Mouse (Mus musculus) liver, embryonic 13.5 days (tissue): Measurements from ENCODE around the gene Dmac1. TPM values are rescaled to one million over a fixed set of nuclear protein-coding genes. Genes with fewer than 3 reads are reported as not detected.

ENCODE experiments used
- ATAC-seq: fragments of 200-750 bp; cut with Nextera tagmentation; 2 replicates; pipeline ENCODE4 v1.8.0; 2017; ENCODE audit warnings: low read depth, mild to moderate bottlenecking, moderate number of reproducible peaks, moderate library complexity
- DNase-seq: peaks from one replicate; pipeline ENCODE4 v3.0.0; 2022
- H3K27ac ChIP-seq: fragments of 300-500 bp; sonication (generic); 2 replicates; pipeline ENCODE4 v1.5.1; 2015; ENCODE audit warnings: moderate library complexity, mild to moderate bottlenecking, inconsistent platforms
- H3K27me3 ChIP-seq: fragments of 300-500 bp; sonication (generic); 2 replicates; pipeline ENCODE4 v1.6.1; 2015; ENCODE audit warnings: mild to moderate bottlenecking, inconsistent platforms
- H3K36me3 ChIP-seq: fragments of 300-500 bp; sonication (generic); 2 replicates; pipeline ENCODE4 v1.6.1; 2015; ENCODE audit warnings: mild to moderate bottlenecking, inconsistent platforms
- H3K4me1 ChIP-seq: fragments of 300-500 bp; sonication (generic); replicated peaks from 2 replicates; pipeline ENCODE4 v1.6.1; 2015; ENCODE audit warnings: inconsistent platforms
- H3K4me2 ChIP-seq: fragments of 300-500 bp; sonication (generic); 2 replicates; pipeline ENCODE4 v1.6.1; 2015; ENCODE audit warnings: inconsistent platforms, mild to moderate bottlenecking, moderate library complexity
- H3K4me3 ChIP-seq: fragments of 300-500 bp; sonication (generic); replicated peaks from 2 replicates; pipeline ENCODE4 v1.5.1; 2015; ENCODE audit warnings: mild to moderate bottlenecking, inconsistent platforms
- H3K9ac ChIP-seq: fragments of 300-500 bp; sonication (generic); 2 replicates; pipeline ENCODE4 v1.6.1; 2015; ENCODE audit warnings: mild to moderate bottlenecking, inconsistent platforms
- H3K9me3 ChIP-seq: fragments of 300-500 bp; sonication (generic); replicated peaks from 2 replicates; pipeline ENCODE4 v1.6.1; 2016; ENCODE audit warnings: inconsistent platforms
- WGBS: fragments of 180-500 bp; shearing (Covaris S2); methylation state at CpG from one replicate; pipeline ENCODE4 v1.1.7; 2015; ENCODE audit not compliant: insufficient replicate concordance; 5-methylcytosine and 5-hydroxymethylcytosine counted together
- polyA plus RNA-seq: library from polyadenylated mRNA; unstranded; fragments of >200 nt; fragmentation: Nextera tagmentation; extraction: Ambion mirVana; gene quantifications from 2 replicates; pipeline ENCODE4 v1.2.1, GENCODE M21; 2015

The Dmac1 gene
- polyA plus RNA-seq = 80.4 and 80.8 TPM in 2 replicates

GRCm38 (mm10) chr4:75278197-75279175 is at the start of gene Dmac1:
Gene Dmac1 (minus strand): TSS chr4:75278305.
- Histone ChIP-seq H3K36me3 (peaks cover 5% of the 10 kb centered on the region), H3K4me2 (peak within 1 kb of the TSS; percentile 79), H3K9me3 (no peaks in the 10 kb centered on the region), H3K27ac (peak within 1 kb of the TSS; percentile 59; the same call in 1 of the 2 replicates), H3K4me3 (peak within 1 kb of the TSS; percentile 84), H3K9ac (peak within 1 kb of the TSS; percentile 84), H3K27me3 (no peaks in the 10 kb centered on the region), H3K4me1 (peaks cover 9% of the 10 kb centered on the region; the same call in 1 of the 2 replicates)
- DNase-seq = peak; percentile 83
- peak; percentile 95 for ATAC-seq
- WGBS = 5% methylated on average over 23 of the region's 23 CpGs

GRCm38 (mm10) chr4:75315431-75315830 is 37.3 kb upstream of the Dmac1 start:
- Histone ChIP-seq H3K4me1 (no peaks in the 10 kb centered on the region), H3K27ac (no peak overlapping the region), H3K27me3 (no peaks in the 10 kb centered on the region), H3K4me3 (no peak overlapping the region), H3K9ac (no peak overlapping the region), H3K36me3 (no peaks in the 10 kb centered on the region), H3K9me3 (no peaks in the 10 kb centered on the region), H3K4me2 (no peak overlapping the region)
- ATAC-seq (no peak), DNase-seq (no peak)
- WGBS = 33% methylated on average over 1 of the region's 1 CpGs

GRCm38 (mm10) chr4:75315007-75315406 is 36.9 kb upstream of the Dmac1 start:
- H3K27ac ChIP-seq = no peak overlapping the region
- DNase-seq = no peak
- WGBS = 36% methylated on average over 1 of the region's 1 CpGs
- no peaks in the 10 kb centered on the region for H3K27me3 ChIP-seq
- H3K9ac ChIP-seq = no peak overlapping the region
- no peaks in the 10 kb centered on the region for H3K36me3 ChIP-seq
- H3K4me3 ChIP-seq = no peak overlapping the region
- H3K9me3 ChIP-seq = no peaks in the 10 kb centered on the region
- ATAC-seq = no peak
- no peak overlapping the region for H3K4me2 ChIP-seq
- H3K4me1 ChIP-seq = no peaks in the 10 kb centered on the region

- H3K27ac ChIP-seq = no peak overlapping the region
- no peak overlapping the region for H3K4me3 ChIP-seq
- no peak for ATAC-seq
- H3K4me1 ChIP-seq = no peaks in the 10 kb centered on the region
- no peak overlapping the region for H3K9ac ChIP-seq
- WGBS = 67% methylated on average over 2 of the region's 2 CpGs
- no peaks in the 10 kb centered on the region for H3K36me3 ChIP-seq
- H3K27me3 ChIP-seq = no peaks in the 10 kb centered on the region
- no peak for DNase-seq
- H3K9me3 ChIP-seq = no peaks in the 10 kb centered on the region
- H3K4me2 ChIP-seq = no peak overlapping the region
Measured at GRCm38 (mm10) chr4:75311918-75312317, 33.8 kb upstream of the Dmac1 start.

- H3K27ac ChIP-seq = no peak overlapping the region
- DNase-seq (no peak), ATAC-seq (no peak)
- H3K4me1 ChIP-seq = no peaks in the 10 kb centered on the region
- no peaks in the 10 kb centered on the region for H3K9me3 ChIP-seq
- H3K4me2 ChIP-seq = no peak overlapping the region
- H3K9ac ChIP-seq = no peak overlapping the region
- no peak overlapping the region for H3K4me3 ChIP-seq
- no peaks in the 10 kb centered on the region for H3K36me3 ChIP-seq
- no peaks in the 10 kb centered on the region for H3K27me3 ChIP-seq
- WGBS = 84% methylated on average over 2 of the region's 2 CpGs
Measured at GRCm38 (mm10) chr4:75311305-75311704, 33.2 kb upstream of the Dmac1 start.

GRCm38 (mm10) chr4:75300205-75300972 is 22.3 kb upstream of the Dmac1 start:
- Histone ChIP-seq H3K4me2 (no peak overlapping the region), H3K9ac (no peak overlapping the region), H3K36me3 (no peaks in the 10 kb centered on the region), H3K9me3 (no peaks in the 10 kb centered on the region), H3K27ac (no peak overlapping the region), H3K4me1 (no peaks in the 10 kb centered on the region), H3K4me3 (no peak overlapping the region), H3K27me3 (no peaks in the 10 kb centered on the region)
- DNase-seq (no peak), ATAC-seq (no peak)
- 68% methylated on average over 1 of the region's 1 CpGs for WGBS

- Histone ChIP-seq H3K4me3 (no peak overlapping the region), H3K4me2 (no peak overlapping the region), H3K4me1 (no peaks in the 10 kb centered on the region), H3K27me3 (no peaks in the 10 kb centered on the region), H3K27ac (no peak overlapping the region), H3K9me3 (no peaks in the 10 kb centered on the region), H3K9ac (no peak overlapping the region), H3K36me3 (no peaks in the 10 kb centered on the region)
- WGBS = 55% methylated on average over 4 of the region's 4 CpGs
- no peak for DNase-seq
- ATAC-seq = no peak
Measured at GRCm38 (mm10) chr4:75292315-75292714, 14.2 kb upstream of the Dmac1 start.

GRCm38 (mm10) chr4:75291142-75291541 is 13.0 kb upstream of the Dmac1 start:
- Histone ChIP-seq H3K4me3 (no peak overlapping the region), H3K27ac (no peak overlapping the region), H3K9ac (no peak overlapping the region), H3K9me3 (no peaks in the 10 kb centered on the region), H3K4me2 (no peak overlapping the region), H3K4me1 (no peaks in the 10 kb centered on the region), H3K36me3 (no peaks in the 10 kb centered on the region), H3K27me3 (no peaks in the 10 kb centered on the region)
- no peak for DNase-seq
- ATAC-seq = no peak
- 49% methylated on average over 4 of the region's 4 CpGs for WGBS

GRCm38 (mm10) chr4:75277467-75278196 is 473 bp downstream of the Dmac1 start:
- WGBS = 4% methylated on average over 30 of the region's 30 CpGs
- Histone ChIP-seq H3K9ac (peak overlapping the region; percentile 84), H3K4me1 (peaks cover 9% of the 10 kb centered on the region; the same call in 1 of the 2 replicates), H3K36me3 (peaks cover 5% of the 10 kb centered on the region), H3K27me3 (no peaks in the 10 kb centered on the region), H3K27ac (peak overlapping the region; percentile 59; the same call in 1 of the 2 replicates), H3K9me3 (no peaks in the 10 kb centered on the region), H3K4me2 (peak overlapping the region; percentile 79), H3K4me3 (peak overlapping the region; percentile 84)
- DNase-seq (no peak), ATAC-seq (peak; percentile 84)

GRCm38 (mm10) chr4:75275737-75276136 is 2.4 kb downstream of the Dmac1 start:
- Histone ChIP-seq H3K4me1 (peaks cover 9% of the 10 kb centered on the region; the same call in 1 of the 2 replicates), H3K9ac (no peak overlapping the region), H3K4me3 (no peak overlapping the region), H3K36me3 (peaks cover 5% of the 10 kb centered on the region), H3K27me3 (no peaks in the 10 kb centered on the region), H3K27ac (no peak overlapping the region), H3K4me2 (no peak overlapping the region), H3K9me3 (no peaks in the 10 kb centered on the region)
- DNase-seq (no peak), ATAC-seq (no peak)
- WGBS = 59% methylated on average over 2 of the region's 2 CpGs

GRCm38 (mm10) chr4:75267866-75268265 is 10.2 kb downstream of the Dmac1 start:
- Histone ChIP-seq H3K4me2 (no peak overlapping the region), H3K4me1 (0 out of 2 replicates have a peak, but pooled peaks cover 2% of the 10 kb centered on the region), H3K9ac (no peak overlapping the region), H3K36me3 (no peaks in the 10 kb centered on the region), H3K27ac (no peak overlapping the region), H3K9me3 (no peaks in the 10 kb centered on the region), H3K27me3 (no peaks in the 10 kb centered on the region), H3K4me3 (no peak overlapping the region)
- WGBS = 35% methylated on average over 2 of the region's 2 CpGs
- ATAC-seq (no peak), DNase-seq (no peak)
